Mouse (Mus musculus) liver, adult 2 months (tissue): ENCODE data around the gene Slc7a1.

ENCODE experiments used
- CTCF ChIP-seq: fragments of 200-500 bp; IDR thresholded peaks from 2 replicates; pipeline ENCODE4 v1.5.1; 2011; ENCODE audit warnings: low read depth, low read length, control low read depth
- POLR2A ChIP-seq: fragments of 200-500 bp; IDR thresholded peaks from 2 replicates; pipeline ENCODE4 v1.6.1; 2011; ENCODE audit warnings: low read length, control low read depth; ENCODE audit not compliant: insufficient read depth; ENCODE audit errors: extremely low read depth

DNA sequence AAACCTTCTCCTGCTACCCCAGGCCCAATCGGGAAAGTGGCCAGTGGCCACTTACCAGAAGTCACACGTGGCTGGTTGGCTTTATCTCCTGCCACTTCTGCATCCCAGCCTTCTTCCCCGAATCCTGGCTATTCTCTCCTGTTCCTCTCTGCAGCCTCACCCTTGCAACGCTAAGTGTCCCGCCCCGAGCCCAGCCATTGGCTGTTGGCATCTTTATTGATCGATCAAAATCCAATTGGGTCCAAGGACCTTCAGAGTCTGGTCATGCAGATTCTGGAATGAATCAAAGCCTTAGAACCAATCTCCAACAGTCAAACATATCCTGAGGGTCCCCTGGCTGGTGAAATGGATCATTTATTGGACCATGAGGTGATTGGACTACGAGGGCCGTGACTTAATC, 18.7 kb upstream of the Slc7a1 start:
- TF ChIP-seq CTCF, result no peak
- TF ChIP-seq POLR2A, result no peak
